Mouse (Mus musculus): Measurements from ENCODE around the gene Tshz2.

The Tshz2 gene

DNA sequence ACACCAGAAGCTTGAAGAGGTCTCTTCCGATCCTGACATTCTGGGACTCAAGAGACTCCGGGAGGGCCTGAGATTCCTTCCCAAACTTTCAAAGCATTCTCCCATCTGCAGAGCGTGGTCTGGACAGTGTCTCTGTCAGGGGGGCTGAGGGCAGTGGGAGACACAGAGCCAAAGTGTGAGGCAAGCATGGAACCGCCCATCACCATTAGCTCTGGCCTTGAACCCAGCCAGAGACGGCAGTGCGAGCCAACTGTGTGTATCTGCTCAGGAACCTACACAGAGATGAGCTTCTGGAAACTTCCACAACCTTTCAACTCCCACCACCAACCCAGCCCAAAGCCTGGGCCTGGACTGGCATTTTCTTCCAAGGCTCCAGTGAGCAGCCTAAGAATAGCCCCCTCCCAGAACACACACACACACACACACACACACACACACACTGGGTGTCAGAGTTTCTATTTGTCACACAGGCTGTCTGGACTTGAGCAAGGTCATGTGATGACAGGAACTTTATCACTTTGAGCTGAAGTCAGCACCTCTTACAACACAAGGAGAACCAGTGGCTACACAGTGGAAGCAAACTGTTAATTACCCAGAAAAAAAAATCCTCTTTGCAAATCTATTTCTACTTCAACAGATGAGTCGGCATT is 67.2 kb downstream of the Tshz2 start:
- DNase-seq (ENCODE audit: low spot score), result peak; percentile 81

DNA sequence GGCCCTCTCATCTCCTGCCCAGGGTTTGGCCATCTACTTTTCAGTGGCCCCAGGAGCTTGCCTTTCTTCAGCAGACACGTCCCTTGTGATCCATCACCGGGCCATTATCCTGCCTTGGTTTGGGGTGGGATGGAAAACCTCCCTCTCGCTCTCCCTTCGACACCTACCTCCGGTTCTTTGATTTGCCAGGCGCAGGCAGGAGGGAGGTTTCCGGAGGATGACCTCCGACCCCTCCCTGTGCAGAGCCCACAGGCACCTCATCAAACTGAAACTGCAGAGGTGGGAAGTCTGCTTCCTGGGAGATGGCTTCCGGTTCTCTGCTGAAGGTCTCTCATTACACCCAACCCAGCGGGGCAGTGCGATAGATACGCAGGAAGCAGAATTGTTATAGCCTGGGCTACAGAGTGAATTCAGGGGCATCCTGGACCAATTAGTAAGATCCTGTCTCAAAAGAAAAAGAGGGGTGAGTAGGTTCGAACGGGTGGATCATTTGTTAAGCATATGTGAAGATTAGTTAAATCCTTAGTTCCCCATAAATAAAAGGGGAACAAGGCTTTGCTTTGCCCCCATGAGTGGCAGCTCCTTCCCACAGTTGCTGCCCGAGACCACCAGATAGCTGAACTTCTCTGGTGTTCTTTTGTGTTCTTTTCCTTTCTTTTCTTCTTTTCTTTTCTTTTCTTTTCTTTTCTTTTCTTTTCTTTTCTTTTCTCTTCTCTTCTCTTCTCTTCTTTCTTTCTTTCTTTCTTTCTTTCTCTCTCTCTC is 70.1 kb downstream of the Tshz2 start:
- peak; percentile 29 for DNase-seq (ENCODE audit: low spot score)

DNA sequence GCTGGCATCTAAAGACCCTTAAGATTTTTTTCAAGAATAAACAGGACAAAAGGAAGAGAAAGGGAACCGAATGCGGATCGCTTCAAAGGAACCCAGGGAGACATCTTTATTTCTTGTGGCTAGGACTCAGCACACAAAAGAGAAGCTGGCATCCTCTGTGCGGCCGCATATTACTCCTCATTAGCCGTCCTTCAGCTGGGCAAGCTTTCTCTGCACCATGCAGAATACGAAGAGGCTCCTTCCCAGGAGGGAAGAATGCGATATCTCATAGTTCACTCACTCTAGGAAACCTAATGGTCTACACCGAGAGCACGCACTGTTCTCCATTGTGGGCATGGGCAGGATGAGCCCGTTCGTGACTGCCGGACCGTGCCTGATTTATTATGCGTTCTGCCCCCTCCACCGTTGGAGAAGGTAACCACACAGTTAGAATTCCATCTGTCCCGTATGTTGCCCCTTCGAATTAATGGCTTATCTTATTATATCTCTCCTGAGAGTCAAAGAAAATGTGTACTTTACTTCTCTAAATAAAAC is 89.0 kb downstream of the Tshz2 start:
- DNase-seq (ENCODE audit: low spot score), result no peak

DNA sequence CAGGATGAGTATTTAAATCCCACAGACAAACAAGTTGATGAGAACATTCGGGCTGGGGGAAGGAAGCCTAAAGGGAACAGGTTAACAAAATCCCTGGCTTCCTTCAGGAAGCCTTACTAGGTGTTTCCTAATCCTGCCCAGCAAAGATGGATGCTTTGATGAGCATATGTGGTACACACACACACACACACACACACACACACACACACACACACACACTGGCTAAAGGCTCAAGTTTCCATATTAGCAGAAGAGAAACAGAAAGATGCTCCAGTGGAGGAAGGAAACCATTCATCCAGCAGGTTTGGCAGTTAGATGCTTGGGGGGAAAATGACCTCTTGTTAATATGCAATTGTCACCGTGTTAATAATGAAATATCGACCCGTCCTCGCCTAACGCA is 89.5 kb downstream of the Tshz2 start:
- DNase-seq (ENCODE audit: low spot score), result no peak

DNA sequence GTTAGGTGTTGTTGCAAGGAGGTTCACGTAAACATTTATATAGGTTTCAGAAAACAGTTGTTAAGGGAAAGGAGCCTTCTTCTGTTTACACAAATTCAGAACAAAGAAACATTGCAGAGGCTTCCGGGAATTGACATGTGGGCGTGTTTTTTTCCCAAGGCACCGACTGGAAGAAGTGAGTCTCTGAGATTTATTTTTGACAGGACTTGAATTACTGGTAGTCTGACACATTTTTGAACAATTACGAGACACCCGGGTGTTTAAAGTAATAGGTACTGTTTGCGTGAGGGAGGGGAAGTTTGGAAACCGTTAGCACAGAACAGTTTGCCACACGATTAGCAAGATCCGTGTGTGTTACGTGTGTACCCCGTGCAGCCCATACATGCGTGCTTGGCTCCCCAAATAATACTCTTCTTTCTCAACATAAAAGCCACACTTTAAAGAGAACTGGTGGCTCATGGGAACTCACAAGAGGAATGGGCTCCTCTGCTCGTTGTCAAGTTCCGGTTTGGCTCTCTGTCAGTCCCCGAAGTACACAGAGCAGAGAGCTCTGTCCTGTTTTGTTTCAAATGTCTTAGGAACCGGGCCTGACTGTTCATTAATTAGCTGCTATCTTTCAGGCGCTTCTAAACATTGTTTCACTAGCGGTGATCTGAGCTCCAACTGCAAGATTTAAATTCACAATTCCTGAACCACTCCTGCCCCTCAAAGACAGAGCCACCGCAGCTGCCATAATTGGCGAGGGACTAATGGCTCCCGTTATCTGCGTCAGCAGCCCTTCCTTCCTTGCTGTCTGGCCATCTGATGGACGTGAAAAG is 91.0 kb downstream of the Tshz2 start:
- no peak for DNase-seq (ENCODE audit: low spot score)

DNA sequence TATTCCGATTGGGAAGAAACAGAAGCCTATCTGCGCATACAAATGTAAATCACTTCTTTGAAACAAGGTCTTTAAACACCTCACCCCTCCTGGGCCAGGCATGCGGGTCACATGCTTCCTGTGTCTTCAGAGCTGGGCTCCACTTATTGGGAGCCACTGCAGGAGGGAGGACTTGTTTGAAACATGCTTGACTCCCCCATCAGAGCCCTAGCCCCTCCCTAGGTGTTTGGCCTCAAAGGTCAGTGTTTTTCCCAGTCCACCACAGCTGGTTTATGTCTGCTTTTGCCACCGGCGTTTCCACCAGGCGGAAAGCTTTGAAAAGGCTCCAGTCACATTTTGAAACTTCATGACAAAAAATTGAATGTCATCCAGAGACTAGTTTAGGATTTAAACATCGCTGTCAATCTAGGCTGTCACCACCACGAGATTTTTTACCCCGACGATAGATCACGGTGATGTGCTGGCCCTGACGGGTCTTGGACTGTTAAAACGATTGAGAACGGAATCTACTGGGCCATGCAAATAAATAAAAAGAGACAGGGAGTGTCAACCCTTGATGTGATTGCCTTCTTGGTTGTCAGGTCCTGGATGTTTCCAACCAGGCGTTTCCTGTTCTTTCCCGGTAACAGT is 96.0 kb downstream of the Tshz2 start:
- DNase-seq (ENCODE audit: low spot score), result peak; percentile 67

DNA sequence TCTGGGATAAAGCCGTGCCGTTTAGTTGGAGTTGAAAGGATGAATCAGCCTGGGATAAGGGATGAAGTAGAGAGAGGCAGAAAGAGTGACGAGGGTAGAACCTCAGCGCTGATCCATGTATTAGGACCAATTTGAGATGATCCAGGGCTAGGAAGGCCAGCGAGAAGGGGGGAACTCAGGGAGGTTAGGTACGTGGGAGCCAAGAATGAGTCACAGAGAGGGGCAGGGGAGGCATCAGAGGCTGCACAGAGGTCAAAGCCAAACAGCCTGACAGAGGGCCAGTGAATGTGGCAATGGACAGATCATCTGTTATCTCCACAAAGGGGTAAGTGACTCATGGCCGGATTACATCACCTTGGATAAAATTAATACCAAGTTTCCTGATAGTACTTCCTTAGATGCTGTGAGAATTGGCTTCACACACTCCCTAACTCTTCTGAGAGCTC is 97.8 kb downstream of the Tshz2 start:
- no peak for DNase-seq (ENCODE audit: low spot score)

DNA sequence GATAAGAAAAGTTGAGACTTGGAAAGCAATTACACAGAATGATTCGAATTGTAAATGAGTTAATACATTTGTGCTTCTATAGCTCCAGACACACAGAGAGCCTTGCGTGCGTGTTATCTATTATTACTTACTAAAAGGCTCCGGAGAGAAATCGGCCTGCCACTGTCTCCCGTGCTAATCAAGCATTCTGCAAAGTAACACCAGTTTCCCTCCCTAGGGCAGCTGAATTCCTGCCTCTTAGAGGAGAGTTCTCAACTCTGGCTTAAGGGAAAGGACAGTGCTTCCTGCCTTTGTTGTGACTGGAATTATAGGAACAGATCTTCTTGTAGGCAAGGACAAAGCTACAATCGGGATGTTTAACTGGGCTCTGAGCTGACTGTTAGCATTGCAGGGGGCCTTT is 101.2 kb downstream of the Tshz2 start:
- no peak for DNase-seq (ENCODE audit: low spot score)

DNA sequence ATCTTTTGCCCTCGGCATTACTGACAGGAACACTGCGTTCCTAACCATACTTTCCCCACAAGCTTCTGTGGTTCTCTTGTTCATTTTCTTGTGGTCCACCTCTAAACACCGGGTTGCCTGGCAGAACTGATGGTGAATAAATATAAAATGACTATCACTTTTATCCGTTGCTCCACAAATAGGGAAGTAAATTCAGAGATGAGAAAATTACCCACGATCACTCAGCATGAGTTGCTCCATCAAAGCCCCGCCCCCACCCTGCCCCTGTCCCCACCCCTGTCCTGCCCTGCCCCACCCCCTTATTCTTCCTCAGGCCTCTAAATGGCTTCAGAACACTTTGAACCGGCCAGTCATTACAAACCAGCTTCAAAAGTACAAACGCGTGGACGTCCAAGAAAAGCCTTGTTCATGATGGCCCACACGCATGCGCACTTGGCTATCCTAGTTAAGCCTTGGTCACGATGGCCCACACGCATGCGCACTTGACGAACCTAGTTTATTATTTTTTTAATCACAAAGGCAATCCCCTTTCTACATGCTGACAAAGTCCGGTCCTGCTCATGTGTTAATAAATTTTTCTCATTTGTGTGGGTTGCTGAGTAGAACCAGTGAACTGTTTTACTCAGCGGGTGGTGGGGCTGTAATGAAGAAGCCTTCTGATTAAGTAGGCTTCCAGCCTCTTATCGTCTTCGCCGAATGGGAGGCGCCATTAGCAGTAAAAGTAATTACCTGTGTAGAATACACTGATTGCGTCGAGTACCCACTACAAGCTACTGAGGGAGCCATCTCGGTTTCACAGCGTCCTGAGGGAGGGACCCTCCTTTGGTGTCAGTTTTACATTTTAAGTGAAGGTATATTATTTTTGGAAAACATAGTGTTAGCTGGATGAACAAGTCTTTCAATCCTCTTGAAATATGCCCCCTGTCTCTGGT is 102.9 kb downstream of the Tshz2 start:
- DNase-seq (ENCODE audit: low spot score), result no peak

DNA sequence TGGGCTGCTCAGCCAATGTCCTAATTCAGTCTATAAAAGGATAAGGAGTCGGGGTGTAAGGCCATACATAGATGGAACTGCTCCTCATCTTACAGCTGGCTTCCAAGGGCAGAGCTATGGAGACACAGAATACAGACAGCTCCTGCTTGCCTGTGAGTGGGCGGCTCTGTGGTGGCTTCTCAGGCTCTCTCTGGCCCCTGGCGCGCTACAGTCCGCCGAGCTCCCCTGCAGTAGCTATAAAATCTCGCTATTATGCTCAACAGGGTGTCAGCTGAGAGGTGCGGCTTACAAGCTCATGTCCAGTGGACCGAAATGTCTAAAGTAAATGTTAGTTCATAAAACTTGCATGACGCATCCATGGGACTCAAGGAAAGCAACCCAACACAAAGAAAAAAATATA is 108.2 kb downstream of the Tshz2 start:
- DNase-seq (ENCODE audit: low spot score), result no peak

DNA sequence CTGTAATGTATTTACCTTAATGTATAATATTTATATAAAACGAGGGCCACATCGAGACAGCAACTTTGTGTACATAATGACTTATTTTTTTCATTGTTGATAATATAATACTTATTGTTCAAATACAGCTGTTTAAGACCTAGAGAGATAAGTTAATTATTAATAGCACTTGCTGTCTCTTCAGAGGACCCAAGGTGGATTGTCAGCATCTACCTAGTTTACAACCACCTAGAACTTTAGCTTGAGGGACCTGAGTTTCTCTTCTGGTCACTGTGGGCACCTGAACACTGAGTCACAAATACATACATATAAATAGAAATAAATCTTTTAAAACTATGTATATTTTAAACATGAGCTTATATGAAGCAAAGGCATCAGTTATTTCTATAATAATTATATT is 110.0 kb downstream of the Tshz2 start:
- DNase-seq (ENCODE audit: low spot score), result no peak

DNA sequence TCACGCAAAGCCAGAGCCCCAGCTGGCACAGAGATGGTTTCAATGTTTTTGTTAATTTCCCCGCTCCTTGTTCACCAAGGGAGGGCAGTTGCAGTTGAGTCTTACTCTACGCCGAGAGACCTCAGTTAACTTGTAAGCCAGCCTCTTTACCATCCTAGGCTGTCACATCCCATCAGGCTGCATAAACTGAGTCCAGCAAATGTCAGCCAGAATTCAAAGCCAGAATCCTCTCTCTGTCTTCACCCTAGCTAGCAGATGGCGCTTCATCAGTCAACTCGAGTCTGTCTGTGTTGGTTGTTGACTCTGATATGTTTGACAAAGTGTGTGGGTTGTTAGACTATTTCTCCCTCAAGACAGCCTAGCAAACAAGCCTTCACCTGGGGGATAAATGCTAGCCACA is 110.5 kb downstream of the Tshz2 start:
- DNase-seq (ENCODE audit: low spot score), result no peak

DNA sequence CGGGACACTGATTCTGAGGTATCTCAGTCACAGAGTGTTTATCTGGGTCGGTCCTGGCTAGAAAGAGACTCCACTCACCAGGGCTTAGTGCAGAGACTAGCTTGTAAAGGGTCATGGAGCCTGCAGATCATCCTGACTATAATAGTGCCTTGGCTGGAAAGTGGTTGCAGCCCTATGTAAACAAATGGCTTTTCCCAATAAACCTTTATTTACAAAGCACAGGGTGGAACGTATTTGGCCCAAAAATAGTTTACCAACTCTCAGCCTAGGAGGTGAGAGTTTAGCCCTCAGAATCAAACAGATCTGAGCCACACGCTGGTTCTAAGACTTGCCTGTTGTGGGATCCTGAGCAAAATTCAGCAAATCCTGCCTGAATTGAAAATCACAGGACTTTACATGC is 111.1 kb downstream of the Tshz2 start:
- DNase-seq (ENCODE audit: low spot score), result no peak

DNA sequence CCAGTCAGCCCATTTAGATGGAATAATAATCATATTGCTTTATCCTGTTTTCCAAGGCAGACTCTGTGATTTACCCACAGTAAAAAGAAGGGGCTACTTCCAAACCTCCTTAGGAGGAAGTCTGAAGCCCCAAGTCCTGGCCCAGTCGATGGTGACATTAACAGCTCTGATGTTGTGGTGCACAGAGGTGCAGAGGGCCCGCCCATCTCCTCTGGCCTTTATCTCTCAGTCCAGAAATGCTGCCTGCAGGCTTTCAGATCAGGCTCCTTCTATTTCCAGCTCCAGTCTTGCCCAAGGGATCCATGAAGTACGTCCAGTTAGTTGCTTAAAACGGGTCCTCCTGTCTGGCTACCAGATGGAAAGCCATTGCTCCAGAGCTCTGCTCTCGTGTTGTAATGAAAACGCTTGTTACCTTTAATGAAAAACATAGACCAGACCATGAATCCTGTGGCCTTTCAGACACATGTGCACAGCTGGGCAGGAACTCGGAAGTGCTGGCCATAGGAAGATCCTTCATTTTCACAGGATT is 114.4 kb downstream of the Tshz2 start:
- no peak for DNase-seq (ENCODE audit: low spot score)

DNA sequence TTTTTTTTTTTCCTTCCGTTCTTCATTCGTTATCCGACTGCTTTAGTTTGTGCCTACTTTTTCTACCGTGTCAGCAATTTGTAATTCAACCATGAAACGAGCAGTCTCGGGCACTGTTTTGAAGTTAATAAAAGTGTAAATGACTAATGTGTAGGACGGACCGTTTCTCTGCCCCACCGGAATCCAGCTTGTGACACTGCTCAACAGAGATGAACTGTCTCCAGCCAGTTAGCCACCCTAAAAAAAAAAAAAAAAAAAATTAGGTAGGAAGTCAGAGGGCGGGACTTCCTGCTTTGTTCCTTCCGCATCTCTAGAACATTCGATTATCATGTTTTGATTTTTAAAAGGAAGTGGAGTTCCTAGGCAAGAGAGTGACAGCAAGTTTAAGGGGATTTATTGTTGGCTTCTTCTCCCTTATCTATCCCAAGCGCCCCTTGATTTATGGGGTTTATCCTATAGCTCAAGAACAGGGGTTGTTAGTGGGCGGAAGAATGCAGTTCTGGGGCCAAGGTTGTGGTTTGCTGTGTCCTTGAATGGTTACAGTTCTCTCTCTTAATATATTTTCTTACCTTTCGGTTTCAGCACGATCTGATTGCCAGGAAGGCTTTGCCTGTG is 116.6 kb downstream of the Tshz2 start:
- DNase-seq (ENCODE audit: low spot score), result no peak

DNA sequence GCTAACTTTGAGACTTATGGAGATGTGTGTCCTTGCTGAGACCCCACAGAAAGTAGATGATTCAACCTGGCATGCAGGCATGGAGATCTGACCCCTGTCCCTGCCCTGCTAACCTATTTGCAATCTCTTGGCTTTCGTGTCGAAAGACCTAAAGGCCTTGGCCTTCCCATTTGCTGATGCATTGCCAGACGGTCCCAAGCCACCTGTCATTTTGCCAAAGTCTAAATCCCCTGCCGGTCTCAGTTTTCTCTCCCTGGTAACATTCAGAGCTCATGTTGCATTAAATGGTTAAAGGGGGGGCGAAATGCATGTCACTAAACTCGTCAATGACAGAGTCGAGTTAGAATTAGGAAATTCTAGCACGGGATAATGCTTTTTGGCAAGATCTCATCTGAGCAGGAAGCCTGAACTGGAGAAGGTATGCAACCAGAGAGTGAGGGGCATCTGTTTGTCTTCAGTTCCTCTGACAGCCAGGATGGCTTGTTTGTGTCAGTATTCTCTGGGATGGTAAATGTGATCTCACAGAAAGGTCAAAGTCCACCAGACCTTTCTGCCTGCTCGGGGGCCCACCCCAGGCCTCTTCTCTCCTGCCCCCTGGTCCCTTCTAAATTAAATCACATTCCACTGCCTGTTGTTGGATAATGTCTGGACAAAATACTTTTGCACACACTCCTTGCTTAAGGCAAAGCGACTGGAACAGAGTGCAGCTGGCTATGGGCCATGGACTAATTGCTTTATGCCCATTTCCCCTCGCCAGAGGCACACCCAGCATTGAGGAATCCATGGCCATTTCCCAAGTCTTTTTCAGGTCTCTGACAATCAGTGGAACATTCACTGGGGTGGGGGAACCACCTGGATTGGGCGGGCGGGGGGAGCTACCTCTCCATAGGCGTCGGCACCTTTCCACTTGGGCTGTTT is 118.0 kb downstream of the Tshz2 start:
- peak; percentile 74 for DNase-seq (ENCODE audit: low spot score)

DNA sequence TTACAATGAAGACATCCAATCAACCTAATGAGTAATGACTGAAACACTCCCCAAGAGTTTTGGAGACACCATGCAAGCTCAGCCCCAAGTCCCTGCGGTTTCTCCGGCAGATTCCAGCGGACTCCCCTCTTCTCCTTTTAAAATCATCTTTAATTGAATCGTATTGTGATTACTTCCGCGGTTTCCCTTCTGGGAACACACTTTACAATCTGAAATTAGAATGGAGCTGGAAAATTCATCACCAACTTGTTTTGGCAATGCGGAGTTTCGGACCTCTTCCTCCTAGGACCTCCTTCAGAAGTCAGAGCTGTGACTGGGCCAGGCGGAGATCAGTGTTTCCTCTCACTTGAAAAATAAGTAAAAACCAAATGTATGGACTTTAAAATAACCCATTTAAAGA is 119.3 kb downstream of the Tshz2 start:
- no peak for DNase-seq (ENCODE audit: low spot score)

DNA sequence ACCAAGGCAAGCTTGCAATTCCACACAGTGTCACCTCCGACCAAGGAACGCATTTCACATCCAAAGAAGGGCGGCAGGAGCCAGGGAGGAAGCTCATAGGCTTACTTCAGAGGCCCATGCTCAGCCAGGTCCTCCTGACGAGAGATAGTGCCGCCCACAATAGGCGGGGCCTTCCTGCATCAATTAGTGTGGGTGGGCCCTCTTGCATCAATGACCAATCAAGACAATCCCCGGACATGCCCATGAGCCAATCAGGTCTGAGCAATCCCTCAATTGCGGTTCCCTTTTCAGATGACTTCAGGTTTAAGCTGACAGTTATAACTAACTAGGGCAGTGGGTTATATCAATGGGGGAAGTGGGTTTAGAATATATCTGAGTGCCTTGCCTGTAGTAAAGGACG is 120.6 kb downstream of the Tshz2 start:
- no peak for DNase-seq (ENCODE audit: low spot score)

DNA sequence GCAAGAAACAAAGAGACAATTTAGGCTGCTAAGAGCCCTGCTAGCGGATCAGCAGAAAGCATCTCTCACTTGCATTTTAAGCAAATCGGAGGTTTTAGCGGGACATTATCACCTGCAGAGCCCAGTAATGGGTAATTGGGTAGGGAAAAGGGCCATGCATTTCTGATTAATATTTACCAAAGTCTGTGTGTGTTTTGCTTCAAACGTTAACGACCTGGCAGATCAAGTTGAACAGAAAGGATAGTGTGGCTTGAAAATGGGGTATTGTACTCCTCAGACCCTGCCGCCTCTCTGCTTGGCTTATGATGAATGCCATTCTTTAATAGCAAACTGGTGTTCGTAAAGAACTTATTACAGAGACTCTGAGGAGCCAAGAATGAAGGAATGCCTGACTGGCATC is 122.3 kb downstream of the Tshz2 start:
- no peak for DNase-seq (ENCODE audit: low spot score)

Measured in yolk sac, embryonic 10.5 days (tissue).